Mouse (Mus musculus) heart, embryonic 11.5 days (tissue): ENCODE results near the gene C4b. TPM values are rescaled to one million over a fixed set of nuclear protein-coding genes. Genes with fewer than 3 reads are reported as not detected.
"Not testable (repeated sequence)": the region's sequence is repeated elsewhere in the genome, so short reads cannot be mapped to it uniquely, and the experiment has no call there.

Experiments used
- ATAC-seq: fragments of 200-750 bp; cut with Nextera tagmentation; replicated peaks from 2 replicates; pipeline ENCODE4 v1.8.0; 2017; ENCODE audit warnings: moderate library complexity; ENCODE audit not compliant: insufficient number of reproducible peaks, low FRiP score, low TSS enrichment
- H3K27ac ChIP-seq: fragments of 300-500 bp; sonication (generic); 2 replicates; pipeline ENCODE4 v1.5.1; 2014; ENCODE audit warnings: mild to moderate bottlenecking, low read depth, low read length
- H3K27me3 ChIP-seq: fragments of 300-500 bp; sonication (generic); 2 replicates; pipeline ENCODE4 v1.6.1; 2014; ENCODE audit warnings: mild to moderate bottlenecking, low read length, mixed read lengths; ENCODE audit not compliant: control insufficient read depth, insufficient read depth
- H3K36me3 ChIP-seq: fragments of 300-500 bp; sonication (generic); 2 replicates; pipeline ENCODE4 v1.6.1; 2014; ENCODE audit warnings: mild to moderate bottlenecking, low read length, moderate library complexity, mixed read lengths; ENCODE audit not compliant: control insufficient read depth, insufficient read depth
- H3K4me1 ChIP-seq: fragments of 300-500 bp; sonication (generic); 2 replicates; pipeline ENCODE4 v1.6.1; 2014; ENCODE audit warnings: low read length; ENCODE audit not compliant: control insufficient read depth, insufficient read depth
- H3K4me2 ChIP-seq: fragments of 300-500 bp; sonication (generic); 2 replicates; pipeline ENCODE4 v1.6.1; 2014; ENCODE audit warnings: mild to moderate bottlenecking, moderate library complexity
- H3K4me3 ChIP-seq: fragments of 300-500 bp; sonication (generic); 2 replicates; pipeline ENCODE4 v1.5.1; 2014; ENCODE audit warnings: low read depth, low read length
- H3K9ac ChIP-seq: fragments of 300-500 bp; sonication (generic); 2 replicates; pipeline ENCODE4 v1.6.1; 2014; ENCODE audit warnings: mild to moderate bottlenecking, low read depth, low read length, moderate library complexity
- H3K9me3 ChIP-seq: fragments of 300-500 bp; sonication (generic); replicated peaks from 2 replicates; pipeline ENCODE4 v1.6.1; 2016; ENCODE audit warnings: low read length; ENCODE audit not compliant: control insufficient read depth
- WGBS: fragments of 180-500 bp; shearing (Covaris S2); extraction: QIAGEN DNeasy Blood & Tissue Kit; methylation state at CpG from one replicate; pipeline ENCODE4 v1.1.7; 2014; ENCODE audit not compliant: insufficient replicate concordance; 5-methylcytosine and 5-hydroxymethylcytosine counted together
- polyA plus RNA-seq: library from polyadenylated mRNA; unstranded; fragments of >200 nt; fragmentation: Nextera tagmentation; extraction: Ambion mirVana; gene quantifications from 2 replicates; pipeline ENCODE4 v1.2.1, GENCODE M21; 2014

C4b gene
- polyA plus RNA-seq, 1 experiment from 2014 or later: not detected

GRCm38 (mm10) chr17:34737466-34737865, 6.2 kb downstream of the C4b start:
- not testable (repeated sequence) for H3K4me2 ChIP-seq, H3K4me3 ChIP-seq, H3K9ac ChIP-seq, H3K36me3 ChIP-seq, H3K9me3 ChIP-seq, H3K27me3 ChIP-seq, H3K4me1 ChIP-seq, H3K27ac ChIP-seq, ATAC-seq
- 70% methylated on average over 5 of the region's 5 CpGs for WGBS

DNA sequence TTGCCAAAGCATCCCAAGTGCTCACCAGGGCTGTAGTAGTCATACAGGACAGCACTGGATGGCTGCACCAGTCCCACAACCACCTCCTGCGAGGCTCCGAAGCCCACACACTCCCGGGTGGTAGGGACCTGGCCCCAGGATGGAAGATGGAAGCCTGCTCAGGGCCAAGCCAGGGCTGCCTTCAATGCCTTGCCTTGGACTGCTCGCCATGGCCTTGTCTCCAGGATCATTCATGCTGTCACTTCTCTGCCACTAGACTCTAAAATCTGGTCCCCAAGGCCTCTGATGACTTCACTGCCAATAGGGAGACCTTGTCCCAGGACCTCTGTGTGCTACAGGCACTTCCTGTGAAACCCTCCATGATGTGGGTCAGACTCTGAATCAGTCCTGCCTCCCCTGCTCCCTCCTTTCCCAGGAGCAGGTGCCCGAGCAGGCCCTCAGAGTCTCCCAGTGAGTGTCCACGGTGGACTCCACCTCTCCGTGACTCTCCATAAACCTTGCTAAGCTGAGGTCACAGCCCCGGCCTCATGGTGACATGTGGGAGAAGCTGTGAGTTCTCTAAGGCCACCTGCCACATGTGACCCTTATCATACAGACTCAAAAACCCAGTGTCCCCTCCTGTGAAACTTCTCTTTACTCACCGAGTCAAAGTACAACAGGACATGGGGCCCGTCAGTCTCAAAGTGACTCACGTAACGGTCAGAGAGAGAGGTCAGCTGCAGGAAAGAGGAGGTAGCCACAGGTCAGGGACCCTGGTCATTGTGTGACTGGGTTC, 13.7 kb downstream of the C4b start:
- H3K4me3 ChIP-seq, H3K27me3 ChIP-seq, H3K9ac ChIP-seq, ATAC-seq, H3K36me3 ChIP-seq, H3K4me2 ChIP-seq, H3K9me3 ChIP-seq, H3K27ac ChIP-seq, H3K4me1 ChIP-seq: not testable (repeated sequence)
- 84% methylated on average over 10 of the region's 12 CpGs for WGBS

DNA sequence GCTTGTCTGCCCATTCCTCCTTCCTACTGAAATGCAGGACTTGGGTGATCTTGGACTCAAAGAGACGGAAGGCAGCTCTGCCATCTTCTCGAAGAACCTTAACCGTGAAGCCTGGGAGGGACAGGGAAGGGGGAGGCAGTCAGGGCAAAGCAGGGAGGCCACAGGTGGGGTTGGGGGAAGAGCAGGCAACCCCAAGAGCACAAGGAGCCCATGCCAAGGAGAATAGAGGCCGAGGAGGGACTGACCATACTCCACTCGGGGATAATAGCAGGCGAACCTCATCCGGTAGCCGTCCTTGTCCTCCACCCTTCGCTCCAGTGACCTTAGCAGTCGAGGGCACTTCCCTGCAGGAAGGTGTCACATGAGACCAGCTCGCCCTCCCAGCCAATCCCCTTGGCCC, 14.5 kb downstream of the C4b start:
- H3K36me3 ChIP-seq, ATAC-seq: not testable (repeated sequence)
- 67% methylated on average over 11 of the region's 11 CpGs for WGBS

DNA sequence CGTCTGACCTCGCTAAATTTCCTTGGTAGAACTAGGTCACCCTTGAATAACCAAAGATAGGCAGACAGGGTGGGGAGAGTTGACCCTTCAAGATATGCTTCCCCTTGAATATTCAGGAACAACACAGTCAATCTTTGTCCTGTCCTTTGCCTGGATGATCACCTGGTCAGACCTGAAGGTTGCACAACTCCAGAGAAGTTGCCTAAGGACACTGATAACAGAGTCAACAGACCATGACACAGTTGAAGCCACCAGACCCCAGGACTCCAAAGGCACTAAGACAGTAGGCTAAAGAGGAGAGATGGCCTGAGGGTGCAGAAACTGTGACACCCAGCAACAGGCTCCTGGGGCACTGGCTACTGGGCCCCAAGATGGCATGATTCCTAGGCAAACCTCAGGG, 15.8 kb downstream of the C4b start:
- Histone ChIP-seq H3K9me3 (0 out of 2 replicates have a peak, but pooled peaks cover 2% of the 10 kb centered on the region), H3K4me1 (no peaks in the 10 kb centered on the region), H3K4me2 (no peak overlapping the region), H3K9ac (no peak overlapping the region), H3K36me3 (no peaks in the 10 kb centered on the region), H3K4me3 (no peak overlapping the region), H3K27me3 (no peaks in the 10 kb centered on the region), H3K27ac (no peak overlapping the region)
- ATAC-seq: no peak
- WGBS: 87% methylated on average over 2 of the region's 2 CpGs

More for the DNA sequence above, 14.5 kb downstream of the C4b start:
- not testable (repeated sequence) for H3K4me3 ChIP-seq, H3K9ac ChIP-seq, H3K27ac ChIP-seq, H3K27me3 ChIP-seq, H3K4me2 ChIP-seq, H3K9me3 ChIP-seq, H3K4me1 ChIP-seq

- WGBS: 79% methylated on average over 4 of the region's 4 CpGs
Measured at GRCm38 (mm10) chr17:34723066-34723465, 20.6 kb downstream of the C4b start.

DNA sequence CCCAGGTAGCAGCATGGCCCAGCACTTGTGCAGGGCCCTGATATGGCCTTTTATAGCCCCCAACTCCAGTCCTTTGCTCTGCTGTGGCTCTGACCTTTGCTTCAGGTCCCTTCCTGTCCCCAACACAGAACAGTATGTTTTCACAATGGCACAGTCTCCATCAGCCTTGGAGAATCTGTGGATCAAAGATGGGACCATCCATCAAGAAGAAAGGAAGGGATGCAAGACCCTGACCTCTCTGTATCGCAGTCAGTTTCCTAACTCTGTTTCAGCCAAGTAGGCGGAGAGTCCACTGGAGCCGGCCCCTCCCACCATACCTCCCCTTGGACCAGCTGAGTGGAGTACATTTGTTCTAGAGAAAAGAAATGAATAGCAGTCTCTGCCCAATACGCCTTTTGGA, 21.4 kb downstream of the C4b start:
- not testable (repeated sequence) for ATAC-seq
- 80% methylated on average over 2 of the region's 4 CpGs for WGBS

More at GRCm38 (mm10) chr17:34723066-34723465, 20.6 kb downstream of the C4b start:
- Histone ChIP-seq H3K27ac (no peak overlapping the region), H3K4me1 (no peaks in the 10 kb centered on the region), H3K9ac (no peak overlapping the region), H3K9me3 (0 out of 2 replicates have a peak, but pooled peaks cover 4% of the 10 kb centered on the region), H3K36me3 (no peaks in the 10 kb centered on the region), H3K27me3 (no peaks in the 10 kb centered on the region), H3K4me2 (no peak overlapping the region), H3K4me3 (no peak overlapping the region)
- no peak for ATAC-seq

GRCm38 (mm10) chr17:34719886-34720285, 23.8 kb downstream of the C4b start:
- H3K27ac ChIP-seq, H3K4me3 ChIP-seq, H3K4me2 ChIP-seq, H3K4me1 ChIP-seq, H3K9ac ChIP-seq, ATAC-seq, H3K36me3 ChIP-seq, H3K9me3 ChIP-seq, H3K27me3 ChIP-seq: not testable (repeated sequence)
- 76% methylated on average over 8 of the region's 8 CpGs for WGBS

More for the DNA sequence above, 21.4 kb downstream of the C4b start:
- not testable (repeated sequence) for H3K27me3 ChIP-seq, H3K9ac ChIP-seq, H3K4me1 ChIP-seq, H3K4me2 ChIP-seq, H3K36me3 ChIP-seq, H3K9me3 ChIP-seq, H3K4me3 ChIP-seq, H3K27ac ChIP-seq

DNA sequence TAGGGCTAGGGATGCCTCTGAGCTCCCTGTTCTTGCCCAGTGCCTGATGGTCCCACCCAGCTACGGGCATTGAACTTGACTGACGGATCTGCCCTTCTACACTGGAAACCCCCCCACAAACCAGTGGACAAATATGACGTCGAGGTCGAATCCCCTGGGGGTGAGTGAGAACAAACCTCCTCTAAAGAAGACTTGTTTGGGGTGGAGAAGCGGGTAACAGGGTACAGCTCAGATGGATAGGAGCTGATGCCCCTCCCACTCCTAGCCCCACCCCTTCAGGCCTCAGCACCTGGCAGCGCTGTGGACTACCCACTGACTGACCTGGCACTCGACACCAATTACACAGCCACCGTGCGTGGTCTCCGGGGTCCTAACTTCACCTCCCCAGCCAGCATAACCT, 26.3 kb downstream of the C4b start:
- 81% methylated on average over 11 of the region's 11 CpGs for WGBS
- ATAC-seq: no peak
- H3K4me3 ChIP-seq: no peak overlapping the region
- no peaks in the 10 kb centered on the region for H3K9me3 ChIP-seq
- H3K36me3 ChIP-seq: no peaks in the 10 kb centered on the region
- no peak overlapping the region for H3K9ac ChIP-seq
- no peaks in the 10 kb centered on the region for H3K27me3 ChIP-seq
- H3K4me1 ChIP-seq: no peaks in the 10 kb centered on the region
- no peak overlapping the region for H3K4me2 ChIP-seq
- no peak overlapping the region for H3K27ac ChIP-seq

DNA sequence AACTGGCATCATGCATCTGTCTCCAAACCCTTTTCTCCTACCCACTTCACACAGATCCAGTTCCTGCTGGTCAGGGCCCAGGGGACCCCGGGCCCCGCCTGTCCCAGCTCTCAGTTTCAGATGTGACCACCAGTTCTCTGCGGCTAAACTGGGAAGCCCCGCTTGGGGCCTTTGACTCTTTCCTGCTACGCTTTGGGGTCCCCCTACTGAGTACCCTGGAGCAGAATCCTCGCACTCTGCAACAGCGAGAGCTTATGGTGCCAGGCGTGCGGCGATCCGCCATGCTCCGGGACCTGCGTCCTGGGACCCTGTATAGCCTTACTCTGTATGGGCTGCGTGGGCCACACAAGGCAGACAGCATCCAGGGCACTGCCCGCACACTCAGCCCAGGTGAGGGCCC, 27.4 kb downstream of the C4b start:
- Histone ChIP-seq H3K4me2 (no peak overlapping the region), H3K9ac (no peak overlapping the region), H3K9me3 (no peaks in the 10 kb centered on the region), H3K27ac (no peak overlapping the region), H3K36me3 (no peaks in the 10 kb centered on the region), H3K27me3 (no peaks in the 10 kb centered on the region), H3K4me1 (no peaks in the 10 kb centered on the region), H3K4me3 (no peak overlapping the region)
- 86% methylated on average over 15 of the region's 15 CpGs for WGBS
- ATAC-seq: no peak
